Mouse (Mus musculus) CD8-positive naive resting alpha-beta T cell, adult 2 months (primary cell): Measurements from ENCODE around the gene Bmp3.

ENCODE experiments used
- DNase-seq, 2 experiments: peaks; one replicate each; pipeline ENCODE4 v3.0.0; 2022; ENCODE audit warnings: low read depth in 2 of 2, low spot score in 2 of 2

The Bmp3 gene

DNA sequence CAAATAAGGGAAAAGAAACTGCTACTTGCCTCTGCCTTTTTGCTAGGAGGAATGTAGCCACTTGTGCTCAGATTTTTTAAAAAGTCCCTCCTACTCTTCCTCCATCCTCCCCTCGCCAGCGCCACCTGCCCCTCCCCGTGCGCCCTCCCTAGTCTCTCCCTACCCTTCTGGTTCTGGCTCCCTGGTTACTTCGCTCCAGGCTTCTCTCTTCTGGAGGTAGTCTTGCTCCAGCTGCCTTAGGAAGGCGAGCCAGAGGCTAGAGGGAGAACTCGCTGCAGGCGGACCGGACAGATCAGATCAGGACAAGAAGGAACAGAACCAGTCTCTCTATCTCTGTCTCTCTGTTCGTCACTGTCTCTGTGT is at the start of gene Bmp3:
TSS of gene Bmp3 (plus strand) at position 152 of the 363 bp plus-strand sequence.
- DNase-seq = no peak

GRCm38 (mm10) chr5:98804761-98805160 is 49.5 kb upstream of the Bmp3 start:
- DNase-seq = no peak

DNA sequence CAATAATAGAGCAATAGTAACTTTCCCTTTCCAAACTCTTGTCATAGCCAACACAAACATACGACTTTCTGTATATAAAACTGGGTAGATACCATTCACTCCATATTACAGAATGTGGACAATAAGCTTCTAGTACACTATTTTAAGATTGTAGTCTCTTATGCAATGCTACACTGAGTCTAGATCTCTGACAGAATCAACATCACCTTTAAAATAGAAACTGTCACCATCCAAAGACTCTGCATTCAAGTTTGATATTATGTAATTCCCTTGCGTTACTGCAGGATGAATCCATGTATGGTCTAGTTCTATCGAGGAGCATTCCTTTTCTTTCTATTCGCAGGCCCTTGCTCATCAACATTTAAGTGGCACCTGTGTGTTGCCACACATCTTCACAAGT is 47.7 kb upstream of the Bmp3 start:
- DNase-seq = no peak

GRCm38 (mm10) chr5:98807022-98807421 is 47.2 kb upstream of the Bmp3 start:
- no peak for DNase-seq

GRCm38 (mm10) chr5:98807953-98808352 is 46.3 kb upstream of the Bmp3 start:
- DNase-seq = no peak

GRCm38 (mm10) chr5:98812380-98812779 is 41.8 kb upstream of the Bmp3 start:
- no peak for DNase-seq

DNA sequence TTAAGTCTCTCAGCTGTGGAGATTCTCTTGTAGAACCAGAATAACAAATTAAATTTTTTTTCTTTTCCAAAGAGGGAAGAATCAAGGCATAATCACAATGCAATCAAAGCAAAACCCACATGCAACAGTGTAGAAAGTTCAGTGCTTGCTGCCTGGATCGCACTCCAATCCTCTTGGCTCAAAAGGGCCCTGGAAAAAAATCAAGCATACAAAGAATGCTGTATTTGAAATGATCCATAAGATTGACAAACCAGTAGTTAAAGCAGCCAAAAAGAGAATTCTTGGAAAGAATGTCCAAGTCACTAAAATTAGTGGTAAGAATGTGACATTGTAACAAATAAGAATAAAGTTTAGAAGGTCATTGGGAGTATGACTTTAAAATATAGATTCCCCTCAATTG is 38.9 kb upstream of the Bmp3 start:
- no peak for DNase-seq

- DNase-seq = no peak
Measured at GRCm38 (mm10) chr5:98833760-98834159, 20.5 kb upstream of the Bmp3 start.

GRCm38 (mm10) chr5:98834300-98834699 is 19.9 kb upstream of the Bmp3 start:
- DNase-seq = no peak

GRCm38 (mm10) chr5:98842600-98843310 is 11.5 kb upstream of the Bmp3 start:
- DNase-seq = no peak

GRCm38 (mm10) chr5:98844664-98845063 is 9.6 kb upstream of the Bmp3 start:
- DNase-seq = no peak

- no peak for DNase-seq
Measured at GRCm38 (mm10) chr5:98854627-98855564, 681 bp downstream of the Bmp3 start.

DNA sequence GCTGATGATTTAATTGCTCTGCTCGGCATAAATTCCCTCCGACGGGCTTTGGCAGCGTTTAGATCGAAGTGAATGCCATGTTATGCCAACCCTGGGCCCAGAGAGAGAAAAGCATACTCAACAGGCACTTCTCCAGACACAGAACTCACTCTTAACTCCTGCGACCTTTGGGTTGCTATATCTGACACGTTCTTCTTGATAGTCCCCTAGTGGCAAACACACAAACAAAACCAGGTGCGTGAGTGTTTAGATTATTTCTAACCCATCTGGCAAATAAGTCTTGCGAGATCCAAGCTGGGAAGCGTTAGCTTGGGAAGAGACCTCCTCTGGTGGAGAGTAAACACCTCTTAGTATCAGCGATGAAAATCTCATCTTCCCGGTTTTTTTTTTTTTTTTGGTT is 1.5 kb downstream of the Bmp3 start:
- DNase-seq = no peak

DNA sequence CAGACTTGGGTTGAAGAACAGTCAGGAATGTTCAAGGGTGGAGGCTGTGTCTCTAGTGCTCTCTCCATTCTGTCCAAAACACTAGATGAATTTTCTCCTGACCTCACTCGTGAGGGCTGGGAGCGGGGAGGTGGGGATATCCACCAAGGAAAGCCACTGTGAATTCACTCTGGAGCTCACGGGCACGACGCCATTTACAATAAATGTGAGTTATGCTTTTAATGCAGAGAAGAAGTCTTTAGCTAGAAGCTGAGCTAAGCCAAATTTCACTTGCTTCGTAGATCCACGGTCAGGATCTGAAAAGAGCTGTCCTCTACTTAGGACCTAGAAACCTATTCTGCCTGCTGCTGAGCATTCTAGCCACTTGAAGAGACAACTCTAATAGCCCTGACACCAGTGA is 2.1 kb downstream of the Bmp3 start:
- no peak for DNase-seq

- DNase-seq = no peak
Measured at GRCm38 (mm10) chr5:98863891-98864290, 9.7 kb downstream of the Bmp3 start.

DNA sequence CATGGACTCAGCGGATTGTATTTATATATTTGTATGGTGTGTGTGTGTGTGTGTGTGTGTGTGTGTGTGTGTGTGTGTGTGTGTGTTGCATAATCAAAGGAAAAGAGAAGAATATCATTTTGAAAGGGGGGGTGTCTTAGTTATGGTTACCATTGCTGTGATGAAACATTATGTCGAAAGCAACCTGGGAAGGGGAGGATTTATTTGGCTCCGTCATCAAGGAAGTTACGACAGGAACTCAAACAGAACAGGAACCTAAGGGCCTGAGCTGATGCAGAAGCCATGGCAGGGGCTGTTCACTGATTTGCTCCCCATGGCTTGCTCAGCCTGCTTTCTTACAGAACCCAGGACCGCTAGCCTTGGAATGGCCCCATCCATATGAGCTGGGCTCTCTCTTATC is 10.9 kb downstream of the Bmp3 start:
- DNase-seq = no peak

DNA sequence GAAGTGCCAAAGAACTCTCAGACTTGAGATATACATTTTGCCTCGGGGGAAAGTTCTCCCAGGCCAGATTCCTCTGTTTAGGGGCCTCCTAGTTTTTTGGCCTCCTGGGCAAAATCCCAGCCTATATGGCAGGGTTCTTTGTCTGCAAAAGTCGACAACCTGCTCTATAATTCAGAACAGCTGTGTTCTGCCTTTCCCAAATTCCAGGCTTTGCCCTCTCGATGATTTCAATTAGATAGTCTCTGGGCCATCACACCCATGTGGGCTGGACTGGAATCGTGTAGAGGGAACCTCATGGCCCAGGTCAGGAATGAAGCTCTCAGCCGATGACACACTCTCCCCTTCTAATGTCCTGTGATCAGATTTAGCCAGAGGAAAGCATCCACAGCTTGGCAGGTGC is 21.8 kb downstream of the Bmp3 start:
- no peak for DNase-seq

- DNase-seq = no peak
Measured at GRCm38 (mm10) chr5:98878891-98879290, 24.7 kb downstream of the Bmp3 start.

DNA sequence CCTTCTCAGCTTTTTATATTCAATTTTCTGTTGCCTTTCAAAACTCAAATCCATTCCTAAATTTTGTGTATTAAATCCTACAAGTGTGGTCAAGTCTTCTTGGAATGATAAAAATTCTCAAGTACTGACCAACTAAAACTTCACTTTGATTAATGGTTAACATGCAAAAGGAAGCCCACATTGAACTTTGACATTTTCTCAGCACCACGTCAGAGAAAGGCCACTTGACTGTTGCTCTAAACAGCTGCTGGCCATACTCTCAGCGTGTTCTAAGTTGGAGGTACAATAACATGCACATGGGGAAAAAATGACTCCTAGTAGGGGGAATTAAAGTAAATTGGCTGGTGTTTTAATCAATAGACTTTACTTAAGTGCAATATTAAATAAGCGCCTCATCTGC is 27.9 kb downstream of the Bmp3 start:
- DNase-seq = no peak

DNA sequence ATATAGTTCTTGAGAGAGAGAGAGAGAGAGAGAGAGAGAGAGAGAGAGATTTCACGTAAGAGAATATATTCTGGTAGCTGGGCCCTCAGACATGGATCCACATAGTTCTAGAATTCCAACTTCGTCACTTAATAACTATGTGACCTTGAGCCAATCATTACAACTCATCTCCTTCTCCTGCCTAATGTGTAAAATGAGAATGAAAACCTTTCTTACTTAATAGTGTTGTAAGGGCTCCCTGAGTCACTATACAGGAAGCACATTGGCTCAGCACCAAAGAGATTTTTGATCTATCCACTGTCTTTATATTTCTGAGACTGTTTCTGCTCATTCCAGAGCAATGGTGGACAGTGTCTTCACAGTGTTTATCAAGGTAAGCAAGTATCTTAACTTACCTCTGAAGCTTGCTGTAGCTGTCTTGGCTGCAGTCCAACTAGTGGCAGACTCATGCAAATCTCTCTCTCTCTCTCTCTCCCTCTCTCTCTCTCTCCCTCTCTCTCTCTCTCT is 36.4 kb downstream of the Bmp3 start:
- DNase-seq = no peak

DNA sequence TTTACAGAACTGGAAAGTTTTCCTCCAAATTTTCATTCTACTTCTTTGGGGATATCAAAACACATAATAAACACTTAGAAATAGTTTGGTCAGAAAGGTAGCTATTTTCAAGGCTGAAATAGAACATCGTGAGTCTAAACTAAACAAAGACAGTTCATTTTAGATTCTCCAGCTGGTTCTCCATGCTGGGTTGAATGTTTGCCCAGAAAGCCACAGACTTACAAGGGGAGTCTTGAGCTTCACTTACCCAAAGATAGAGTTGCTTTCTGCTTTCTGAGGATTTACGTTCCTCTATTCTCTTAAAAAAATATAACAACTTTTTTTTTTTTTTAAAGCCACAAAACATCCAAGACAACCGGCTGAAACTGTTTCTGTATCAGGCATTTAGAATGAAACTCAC is 40.1 kb downstream of the Bmp3 start:
- no peak for DNase-seq

GRCm38 (mm10) chr5:98897946-98898345 is 43.7 kb downstream of the Bmp3 start:
- DNase-seq = no peak
